Mouse (Mus musculus): ENCODE data around the gene Rfx7. TPM values are rescaled to one million over a fixed set of nuclear protein-coding genes. Genes with fewer than 3 reads are reported as not detected.

The Rfx7 gene
- polyA plus RNA-seq, 1 experiment from 2014 or later = 15.0 TPM

- Histone ChIP-seq H3K27ac (replicated peaks) (peak overlapping the region; percentile 62), H3K4me3 (no peak overlapping the region), H3K9me3 (no peaks in the 10 kb centered on the region), H3K4me1 (replicated peaks) (peaks cover 39% of the 10 kb centered on the region), H3K4me2 (no peak overlapping the region), H3K36me3 (no peaks in the 10 kb centered on the region), H3K27me3 (no peaks in the 10 kb centered on the region), H3K9ac (no peak overlapping the region)
- 87% methylated on average over 6 of the region's 6 CpGs for WGBS
- no peak for ATAC-seq (ENCODE audit: low read depth)
Observed at GRCm38 (mm10) chr9:72643651-72644417, 111.8 kb downstream of the Rfx7 start.

- Histone ChIP-seq H3K27ac (replicated peaks) (peak overlapping the region; percentile 62), H3K27me3 (no peaks in the 10 kb centered on the region), H3K4me3 (no peak overlapping the region), H3K4me2 (no peak overlapping the region), H3K9me3 (no peaks in the 10 kb centered on the region), H3K36me3 (no peaks in the 10 kb centered on the region), H3K9ac (no peak overlapping the region), H3K4me1 (replicated peaks) (peaks cover 32% of the 10 kb centered on the region)
- no peak for ATAC-seq (ENCODE audit: low read depth)
- 18% methylated on average over 6 of the region's 6 CpGs for WGBS
Observed at GRCm38 (mm10) chr9:72644418-72645110, 112.5 kb downstream of the Rfx7 start.

GRCm38 (mm10) chr9:72649781-72650180, 117.7 kb downstream of the Rfx7 start:
- no peak for ATAC-seq (ENCODE audit: low read depth)
- H3K27ac ChIP-seq (replicated peaks) = no peak overlapping the region
- H3K4me2 ChIP-seq = no peak overlapping the region
- 78% methylated on average over 2 of the region's 2 CpGs for WGBS
- H3K9me3 ChIP-seq = no peaks in the 10 kb centered on the region
- no peak overlapping the region for H3K9ac ChIP-seq
- no peaks in the 10 kb centered on the region for H3K27me3 ChIP-seq
- no peaks in the 10 kb centered on the region for H3K36me3 ChIP-seq
- H3K4me3 ChIP-seq = no peak overlapping the region
- peaks cover 15% of the 10 kb centered on the region for H3K4me1 ChIP-seq (replicated peaks)

- Histone ChIP-seq H3K9ac (no peak overlapping the region), H3K4me2 (no peak overlapping the region), H3K9me3 (no peaks in the 10 kb centered on the region), H3K27ac (replicated peaks) (peak overlapping the region; percentile 57), H3K4me3 (no peak overlapping the region), H3K36me3 (no peaks in the 10 kb centered on the region), H3K27me3 (no peaks in the 10 kb centered on the region), H3K4me1 (replicated peaks) (peaks cover 32% of the 10 kb centered on the region)
- 34% methylated on average over 8 of the region's 8 CpGs for WGBS
- no peak; the same call in 1 of the 2 replicates for ATAC-seq (ENCODE audit: low read depth)
Observed at GRCm38 (mm10) chr9:72652961-72653360, 120.9 kb downstream of the Rfx7 start.

GRCm38 (mm10) chr9:72653533-72653932, 121.5 kb downstream of the Rfx7 start:
- Histone ChIP-seq H3K36me3 (no peaks in the 10 kb centered on the region), H3K4me1 (replicated peaks) (peaks cover 32% of the 10 kb centered on the region)
- WGBS = 62% methylated on average over 4 of the region's 4 CpGs

GRCm38 (mm10) chr9:72654593-72655242, 122.7 kb downstream of the Rfx7 start:
- no peak overlapping the region for H3K27ac ChIP-seq (replicated peaks)
- no peak overlapping the region for H3K4me2 ChIP-seq
- H3K4me1 ChIP-seq (replicated peaks) = peaks cover 32% of the 10 kb centered on the region
- no peak for ATAC-seq (ENCODE audit: low read depth)
- no peaks in the 10 kb centered on the region for H3K36me3 ChIP-seq
- no peaks in the 10 kb centered on the region for H3K9me3 ChIP-seq
- no peaks in the 10 kb centered on the region for H3K27me3 ChIP-seq
- H3K4me3 ChIP-seq = no peak overlapping the region
- WGBS = 62% methylated on average over 6 of the region's 6 CpGs
- no peak overlapping the region for H3K9ac ChIP-seq

More at GRCm38 (mm10) chr9:72653533-72653932, 121.5 kb downstream of the Rfx7 start:
- H3K9ac ChIP-seq = no peak overlapping the region
- no peak overlapping the region for H3K4me3 ChIP-seq
- no peaks in the 10 kb centered on the region for H3K27me3 ChIP-seq
- no peak for ATAC-seq (ENCODE audit: low read depth)
- H3K9me3 ChIP-seq = no peaks in the 10 kb centered on the region
- H3K4me2 ChIP-seq = no peak overlapping the region
- peak overlapping the region; percentile 57; the same call in 1 of the 2 replicates for H3K27ac ChIP-seq (replicated peaks)

- peaks cover 37% of the 10 kb centered on the region for H3K4me1 ChIP-seq (replicated peaks)
- H3K9me3 ChIP-seq = no peaks in the 10 kb centered on the region
- no peak overlapping the region for H3K27ac ChIP-seq (replicated peaks)
- ATAC-seq (ENCODE audit: low read depth) = no peak
- no peak overlapping the region for H3K4me2 ChIP-seq
- H3K36me3 ChIP-seq = no peaks in the 10 kb centered on the region
- no peak overlapping the region for H3K9ac ChIP-seq
- H3K27me3 ChIP-seq = no peaks in the 10 kb centered on the region
- H3K4me3 ChIP-seq = no peak overlapping the region
- 76% methylated on average over 5 of the region's 5 CpGs for WGBS
Observed at GRCm38 (mm10) chr9:72655602-72656001, 123.6 kb downstream of the Rfx7 start.

GRCm38 (mm10) chr9:72656491-72656890, 124.5 kb downstream of the Rfx7 start:
- Histone ChIP-seq H3K9me3 (no peaks in the 10 kb centered on the region), H3K27ac (replicated peaks) (no peak overlapping the region), H3K4me3 (no peak overlapping the region), H3K4me2 (no peak overlapping the region), H3K9ac (no peak overlapping the region), H3K36me3 (no peaks in the 10 kb centered on the region), H3K4me1 (replicated peaks) (peaks cover 44% of the 10 kb centered on the region), H3K27me3 (no peaks in the 10 kb centered on the region)
- WGBS = 16% methylated on average over 4 of the region's 4 CpGs
- no peak for ATAC-seq (ENCODE audit: low read depth)

- 21% methylated on average over 3 of the region's 3 CpGs for WGBS
- Histone ChIP-seq H3K4me1 (replicated peaks) (peaks cover 45% of the 10 kb centered on the region), H3K4me3 (no peak overlapping the region), H3K4me2 (no peak overlapping the region), H3K9ac (no peak overlapping the region), H3K27ac (replicated peaks) (no peak overlapping the region), H3K27me3 (no peaks in the 10 kb centered on the region), H3K9me3 (no peaks in the 10 kb centered on the region), H3K36me3 (no peaks in the 10 kb centered on the region)
- ATAC-seq (ENCODE audit: low read depth) = no peak
Observed at GRCm38 (mm10) chr9:72656940-72657339, 124.9 kb downstream of the Rfx7 start.

GRCm38 (mm10) chr9:72657694-72658093, 125.7 kb downstream of the Rfx7 start:
- peaks cover 39% of the 10 kb centered on the region for H3K4me1 ChIP-seq (replicated peaks)
- ATAC-seq (ENCODE audit: low read depth) = no peak
- WGBS = 73% methylated on average over 1 of the region's 1 CpGs

GRCm38 (mm10) chr9:72660139-72660538, 128.1 kb downstream of the Rfx7 start:
- WGBS = 69% methylated on average over 4 of the region's 4 CpGs
- no peak overlapping the region for H3K9ac ChIP-seq
- no peak overlapping the region for H3K4me2 ChIP-seq
- ATAC-seq (ENCODE audit: low read depth) = no peak
- no peaks in the 10 kb centered on the region for H3K36me3 ChIP-seq
- H3K9me3 ChIP-seq = no peaks in the 10 kb centered on the region
- no peak overlapping the region for H3K27ac ChIP-seq (replicated peaks)
- no peak overlapping the region for H3K4me3 ChIP-seq
- peaks cover 49% of the 10 kb centered on the region for H3K4me1 ChIP-seq (replicated peaks)
- no peaks in the 10 kb centered on the region for H3K27me3 ChIP-seq

More at GRCm38 (mm10) chr9:72657694-72658093, 125.7 kb downstream of the Rfx7 start:
- Histone ChIP-seq H3K4me3 (no peak overlapping the region), H3K9ac (no peak overlapping the region), H3K4me2 (no peak overlapping the region), H3K27me3 (no peaks in the 10 kb centered on the region), H3K36me3 (no peaks in the 10 kb centered on the region), H3K27ac (replicated peaks) (no peak overlapping the region), H3K9me3 (no peaks in the 10 kb centered on the region)

- peak overlapping the region; percentile 100; the same call in 1 of the 2 replicates for H3K9ac ChIP-seq
Observed at GRCm38 (mm10) chr9:72660911-72661310, 128.9 kb downstream of the Rfx7 start.

More at GRCm38 (mm10) chr9:72660911-72661310, 128.9 kb downstream of the Rfx7 start:
- 43% methylated on average over 1 of the region's 1 CpGs for WGBS
- no peaks in the 10 kb centered on the region for H3K9me3 ChIP-seq
- ATAC-seq (ENCODE audit: low read depth) = no peak
- H3K4me3 ChIP-seq = no peak overlapping the region
- H3K27me3 ChIP-seq = no peaks in the 10 kb centered on the region
- peaks cover 6% of the 10 kb centered on the region; the same call in 1 of the 2 replicates for H3K36me3 ChIP-seq
- H3K4me2 ChIP-seq = 0 out of 2 replicates have a peak overlapping the region, but pooled peaks have one; percentile 92
- H3K4me1 ChIP-seq (replicated peaks) = peaks cover 50% of the 10 kb centered on the region
- H3K27ac ChIP-seq (replicated peaks) = peak overlapping the region; percentile 99

All from neural tube, embryonic 13.5 days (tissue).